Mouse (Mus musculus): ENCODE measurements at regions not wholly inside any gene's neighbourhood (a gene's known extent, or its start where the extent isn't known, plus 50 kb on each side); places are given as distances from the start of the nearest gene placed in this dataset.
"Not testable (repeated sequence)": the region's sequence is repeated elsewhere in the genome, so short reads cannot be mapped to it uniquely, and the experiment has no call there.

DNA sequence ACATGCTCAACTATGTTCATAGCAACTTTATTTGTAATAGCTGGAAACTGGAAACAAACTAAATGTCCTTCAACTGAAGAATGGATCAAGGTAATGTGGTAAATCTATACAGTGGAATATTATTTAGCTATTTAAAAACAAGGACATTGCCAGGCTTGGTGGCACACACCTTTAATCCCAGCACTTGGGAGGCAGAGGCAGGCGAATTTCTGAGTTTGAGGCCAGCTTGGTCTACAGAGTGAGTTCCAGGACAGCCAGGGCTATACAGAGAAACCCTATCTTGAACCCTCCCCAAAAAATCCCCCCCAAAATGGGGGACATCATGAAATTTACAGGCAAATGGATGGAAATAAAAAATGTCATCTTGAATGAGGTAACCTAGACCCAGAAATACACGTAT is 213.6 kb downstream of the Gm31371 start:
- TF ChIP-seq CTCF (IDR thresholded peaks at IDR 0.05); POLR2A (IDR thresholded peaks at IDR 0.05; ENCODE audit: insufficient read depth, low read depth, low read length); EP300 (IDR thresholded peaks at IDR 0.05; ENCODE audit: insufficient read depth, low read depth, low read length): not testable (repeated sequence)

Data from heart, adult 2 months (tissue).